Mouse (Mus musculus): ENCODE results near the gene Dennd5b. TPM values are rescaled to one million over a fixed set of nuclear protein-coding genes. Genes with fewer than 3 reads are reported as not detected.
A peak's percentile ranks its signal among the peaks of the same experiment; 100 is the strongest.
"Not testable (repeated sequence)": the region's sequence is repeated elsewhere in the genome, so short reads cannot be mapped to it uniquely, and the experiment has no call there.

Gene Dennd5b
- polyA plus RNA-seq, 1 experiment from 2014 or later = 16.3 TPM

DNA sequence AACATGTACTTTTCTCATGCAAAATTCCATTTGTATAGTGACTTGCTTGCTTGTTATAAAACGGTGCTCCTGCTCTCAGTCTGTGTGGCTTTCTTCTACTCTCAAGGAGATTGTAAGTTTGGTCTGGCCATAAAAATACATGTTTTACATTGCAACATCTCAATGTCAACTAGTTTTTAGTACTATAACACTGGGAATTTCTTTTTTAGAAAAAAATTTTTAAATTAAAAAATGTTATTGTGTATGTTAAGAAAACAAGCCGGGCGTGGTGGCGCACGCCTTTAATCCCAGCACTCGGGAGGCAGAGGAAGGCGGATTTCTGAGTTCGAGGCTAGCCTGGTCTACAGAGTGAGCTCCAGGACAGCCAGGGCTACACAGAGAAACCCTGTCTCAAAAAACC, 28.4 kb upstream of the Dennd5b start, which contains the start of gene Gm10203:
Gm10203 (plus strand) TSS at position 301 of the 400 bp plus-strand sequence.
- not testable (repeated sequence) for H3K9ac ChIP-seq; H3K4me2 ChIP-seq; H3K9me3 ChIP-seq; H3K27ac ChIP-seq; H3K36me3 ChIP-seq; H3K4me3 ChIP-seq; H3K4me1 ChIP-seq (replicated peaks); H3K27me3 ChIP-seq; ATAC-seq (ENCODE audit: low FRiP score)
- 79% methylated on average over 8 of the region's 8 CpGs for WGBS

DNA sequence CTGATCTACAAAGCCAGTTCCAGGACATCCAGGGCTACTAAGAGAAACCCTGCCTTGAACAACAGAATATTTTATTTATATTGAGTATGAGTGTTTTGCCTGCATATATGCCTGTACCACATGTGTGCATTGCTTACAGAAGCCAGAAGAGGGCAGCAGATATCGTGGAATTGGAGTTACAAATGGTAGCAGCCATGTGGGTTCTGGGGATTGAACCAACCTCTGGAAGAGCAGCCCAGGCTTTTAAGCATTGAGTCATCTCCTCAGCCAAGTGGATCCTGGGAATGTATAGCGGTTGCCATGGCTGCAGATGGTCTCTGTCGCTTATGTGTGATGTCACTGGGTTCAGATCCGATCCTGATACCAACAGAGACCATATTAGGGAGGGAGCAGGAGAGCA, 25.2 kb upstream of the Dennd5b start:
- no peaks in the 10 kb centered on the region for H3K36me3 ChIP-seq
- H3K4me2 ChIP-seq = no peak overlapping the region
- no peaks in the 10 kb centered on the region for H3K9me3 ChIP-seq
- H3K27ac ChIP-seq = no peak overlapping the region
- no peak overlapping the region for H3K9ac ChIP-seq
- peaks cover 5% of the 10 kb centered on the region; the same call in 1 of the 2 replicates for H3K4me1 ChIP-seq (replicated peaks)
- no peaks in the 10 kb centered on the region for H3K27me3 ChIP-seq
- no peak for ATAC-seq (ENCODE audit: low FRiP score)
- WGBS = 68% methylated on average over 4 of the region's 4 CpGs
- H3K4me3 ChIP-seq = no peak overlapping the region

GRCm38 (mm10) chr6:149123042-149123441, 21.6 kb upstream of the Dennd5b start:
- 70% methylated on average over 3 of the region's 3 CpGs for WGBS
- no peaks in the 10 kb centered on the region for H3K27me3 ChIP-seq
- no peaks in the 10 kb centered on the region for H3K36me3 ChIP-seq
- no peaks in the 10 kb centered on the region for H3K4me1 ChIP-seq (replicated peaks)
- no peak overlapping the region for H3K27ac ChIP-seq
- H3K9me3 ChIP-seq = no peaks in the 10 kb centered on the region
- ATAC-seq (ENCODE audit: low FRiP score) = no peak
- H3K4me3 ChIP-seq = no peak overlapping the region
- no peak overlapping the region for H3K9ac ChIP-seq
- no peak overlapping the region for H3K4me2 ChIP-seq

- no peak overlapping the region for H3K9ac ChIP-seq
- 38% methylated on average over 2 of the region's 2 CpGs for WGBS
- H3K4me3 ChIP-seq = no peak overlapping the region
- peak; percentile 57 for ATAC-seq (ENCODE audit: low FRiP score)
- H3K9me3 ChIP-seq = no peaks in the 10 kb centered on the region
- H3K4me1 ChIP-seq (replicated peaks) = no peaks in the 10 kb centered on the region
- H3K4me2 ChIP-seq = no peak overlapping the region
- no peaks in the 10 kb centered on the region for H3K27me3 ChIP-seq
- no peaks in the 10 kb centered on the region for H3K36me3 ChIP-seq
- no peak overlapping the region for H3K27ac ChIP-seq
Observed at GRCm38 (mm10) chr6:149119853-149120252, 18.4 kb upstream of the Dennd5b start.

GRCm38 (mm10) chr6:149118935-149119334, 17.5 kb upstream of the Dennd5b start:
- no peak overlapping the region for H3K9ac ChIP-seq
- no peaks in the 10 kb centered on the region for H3K36me3 ChIP-seq
- no peak overlapping the region for H3K27ac ChIP-seq
- H3K27me3 ChIP-seq = no peaks in the 10 kb centered on the region
- H3K4me2 ChIP-seq = no peak overlapping the region
- no peaks in the 10 kb centered on the region for H3K9me3 ChIP-seq
- H3K4me1 ChIP-seq (replicated peaks) = no peaks in the 10 kb centered on the region
- no peak for ATAC-seq (ENCODE audit: low FRiP score)
- no peak overlapping the region for H3K4me3 ChIP-seq
- WGBS = 68% methylated on average over 2 of the region's 2 CpGs

DNA sequence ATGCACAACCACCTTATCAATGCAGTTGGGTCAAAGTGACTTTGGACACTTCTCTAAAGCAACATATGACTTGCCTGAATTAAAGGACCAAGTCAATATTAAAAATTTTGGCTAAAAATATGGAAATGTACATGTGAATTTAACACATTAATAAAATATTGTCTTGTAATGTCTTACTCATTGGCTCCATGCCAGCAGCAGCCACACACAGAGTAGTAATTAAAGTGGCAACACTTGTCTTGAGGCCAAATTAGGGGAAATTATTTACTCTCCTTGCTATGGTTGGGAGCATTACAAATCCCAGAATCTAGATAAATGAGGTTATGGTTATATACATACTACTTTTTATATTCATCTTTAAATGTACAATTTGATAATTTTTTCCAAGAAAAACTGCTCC, 15.5 kb upstream of the Dennd5b start:
- no peaks in the 10 kb centered on the region for H3K36me3 ChIP-seq
- no peak overlapping the region for H3K9ac ChIP-seq
- no peaks in the 10 kb centered on the region for H3K9me3 ChIP-seq
- no peaks in the 10 kb centered on the region for H3K27me3 ChIP-seq
- no peaks in the 10 kb centered on the region for H3K4me1 ChIP-seq (replicated peaks)
- ATAC-seq (ENCODE audit: low FRiP score) = no peak
- no peak overlapping the region for H3K27ac ChIP-seq
- H3K4me3 ChIP-seq = no peak overlapping the region
- no peak overlapping the region for H3K4me2 ChIP-seq

- no peaks in the 10 kb centered on the region for H3K4me1 ChIP-seq (replicated peaks)
- H3K9me3 ChIP-seq = no peaks in the 10 kb centered on the region
- WGBS = 82% methylated on average over 2 of the region's 2 CpGs
- H3K9ac ChIP-seq = no peak overlapping the region
- H3K4me2 ChIP-seq = no peak overlapping the region
- H3K4me3 ChIP-seq = no peak overlapping the region
- ATAC-seq (ENCODE audit: low FRiP score) = no peak
- no peaks in the 10 kb centered on the region for H3K36me3 ChIP-seq
- no peaks in the 10 kb centered on the region for H3K27me3 ChIP-seq
- no peak overlapping the region for H3K27ac ChIP-seq
Observed at GRCm38 (mm10) chr6:149108909-149109308, 7.4 kb upstream of the Dennd5b start.

GRCm38 (mm10) chr6:149107615-149108014, 6.1 kb upstream of the Dennd5b start:
- Histone ChIP-seq H3K36me3 (no peaks in the 10 kb centered on the region), H3K27me3 (no peaks in the 10 kb centered on the region)
- WGBS = 81% methylated on average over 3 of the region's 3 CpGs

DNA sequence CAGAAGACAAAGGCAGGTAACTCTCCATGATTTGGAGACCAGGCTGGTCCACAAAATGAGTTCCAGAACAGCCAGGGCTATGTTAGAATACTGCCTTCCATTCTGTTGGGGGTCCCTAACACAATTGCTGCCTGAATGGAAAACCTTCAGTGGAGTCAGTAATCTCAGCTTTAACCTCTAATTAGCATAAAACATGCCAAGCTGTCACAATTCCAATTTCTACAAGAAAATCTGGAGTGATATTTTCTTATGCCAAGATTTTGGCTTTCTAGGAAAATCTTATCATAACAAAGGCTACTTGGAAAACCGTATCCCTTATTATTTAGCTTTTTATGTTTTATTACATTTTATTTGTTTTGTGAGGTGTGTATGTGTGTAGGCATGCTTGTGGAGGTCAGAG, 2.0 kb upstream of the Dennd5b start:
- no peaks in the 10 kb centered on the region for H3K9me3 ChIP-seq
- no peak overlapping the region for H3K4me3 ChIP-seq
- H3K9ac ChIP-seq = no peak overlapping the region
- H3K27me3 ChIP-seq = no peaks in the 10 kb centered on the region
- peaks cover 12% of the 10 kb centered on the region for H3K4me1 ChIP-seq (replicated peaks)
- no peak overlapping the region for H3K27ac ChIP-seq
- H3K36me3 ChIP-seq = no peaks in the 10 kb centered on the region
- WGBS = 90% methylated on average over 1 of the region's 1 CpGs
- ATAC-seq (ENCODE audit: low FRiP score) = no peak
- H3K4me2 ChIP-seq = no peak overlapping the region

More at GRCm38 (mm10) chr6:149107615-149108014, 6.1 kb upstream of the Dennd5b start:
- H3K27ac ChIP-seq = no peak overlapping the region
- no peaks in the 10 kb centered on the region for H3K4me1 ChIP-seq (replicated peaks)
- no peaks in the 10 kb centered on the region for H3K9me3 ChIP-seq
- no peak overlapping the region for H3K9ac ChIP-seq
- no peak for ATAC-seq (ENCODE audit: low FRiP score)
- no peak overlapping the region for H3K4me3 ChIP-seq
- H3K4me2 ChIP-seq = no peak overlapping the region

DNA sequence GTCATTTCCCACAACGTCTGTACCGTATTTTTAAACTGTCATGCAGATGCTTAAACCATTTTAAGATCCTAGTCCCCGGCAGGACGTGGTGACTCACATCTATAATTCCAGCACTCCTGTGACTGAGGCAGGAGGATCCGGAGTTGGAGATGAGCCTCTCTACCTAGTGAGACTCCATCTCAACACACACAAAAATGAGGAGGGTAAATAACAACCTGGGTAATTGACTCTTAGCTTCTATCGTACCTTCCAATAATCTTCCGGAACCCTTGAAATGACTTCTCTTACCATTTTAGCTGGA, 413 bp upstream of the Dennd5b start:
- WGBS = 9% methylated on average over 7 of the region's 7 CpGs
- H3K9ac ChIP-seq = peak overlapping the region; percentile 96
- ATAC-seq (ENCODE audit: low FRiP score) = peak; percentile 55
- H3K27me3 ChIP-seq = no peaks in the 10 kb centered on the region
- no peaks in the 10 kb centered on the region for H3K9me3 ChIP-seq
- H3K27ac ChIP-seq = peak overlapping the region; percentile 99
- no peaks in the 10 kb centered on the region for H3K36me3 ChIP-seq
- H3K4me2 ChIP-seq = peak overlapping the region; percentile 64
- H3K4me3 ChIP-seq = peak overlapping the region; percentile 87
- peaks cover 12% of the 10 kb centered on the region for H3K4me1 ChIP-seq (replicated peaks)

DNA sequence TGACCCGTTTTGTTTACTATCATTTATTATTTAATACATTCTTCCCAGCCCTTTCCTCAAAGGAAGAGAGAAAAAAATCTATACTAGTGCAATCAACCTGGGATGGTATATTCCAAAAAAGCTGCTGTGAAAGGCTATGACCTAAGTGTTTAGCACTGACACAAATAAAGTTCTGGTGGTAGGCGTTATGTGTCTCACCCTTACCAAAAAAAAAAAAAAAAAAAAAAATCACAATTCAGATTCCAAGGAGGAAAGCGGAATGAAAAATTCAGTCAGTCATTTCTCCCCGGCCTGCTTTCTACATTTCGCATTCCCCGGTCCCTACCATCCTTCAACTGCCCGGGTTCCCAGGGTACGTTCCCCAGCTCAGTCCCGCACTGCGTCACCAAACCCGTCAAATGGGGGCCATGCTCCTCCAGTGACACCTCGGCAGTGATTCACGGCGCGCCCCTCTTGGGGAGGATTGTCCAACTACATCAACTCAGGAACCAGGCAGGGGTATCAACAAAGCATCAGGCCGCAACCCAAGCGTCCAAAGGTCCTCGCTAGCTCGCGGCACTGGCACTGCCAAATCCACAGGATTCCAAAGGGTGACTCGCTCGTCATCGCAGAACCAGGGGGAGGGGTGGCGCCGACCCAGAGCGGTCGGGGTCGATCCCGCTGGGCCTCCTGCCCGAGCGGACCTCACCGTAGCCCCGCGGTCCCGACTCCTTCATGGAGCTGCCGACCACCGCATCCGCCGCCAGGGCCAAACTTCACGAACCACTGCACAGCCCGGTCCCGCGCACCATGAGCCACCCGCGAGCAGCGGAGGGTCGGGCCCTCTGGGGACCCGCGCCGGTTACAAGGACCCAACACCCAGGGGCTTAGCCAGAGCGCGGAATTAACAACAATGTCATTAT, 1.1 kb downstream of the Dennd5b start:
- H3K4me2 ChIP-seq = peak overlapping the region; percentile 64
- peaks cover 13% of the 10 kb centered on the region for H3K4me1 ChIP-seq (replicated peaks)
- ATAC-seq (ENCODE audit: low FRiP score) = peak; percentile 60
- WGBS = under 1% methylated on average over 52 of the region's 52 CpGs
- no peaks in the 10 kb centered on the region for H3K9me3 ChIP-seq
- peak overlapping the region; percentile 96 for H3K9ac ChIP-seq
- no peaks in the 10 kb centered on the region for H3K36me3 ChIP-seq
- H3K27me3 ChIP-seq = no peaks in the 10 kb centered on the region
- peak overlapping the region; percentile 87 for H3K4me3 ChIP-seq
- H3K27ac ChIP-seq = peak overlapping the region; percentile 99

DNA sequence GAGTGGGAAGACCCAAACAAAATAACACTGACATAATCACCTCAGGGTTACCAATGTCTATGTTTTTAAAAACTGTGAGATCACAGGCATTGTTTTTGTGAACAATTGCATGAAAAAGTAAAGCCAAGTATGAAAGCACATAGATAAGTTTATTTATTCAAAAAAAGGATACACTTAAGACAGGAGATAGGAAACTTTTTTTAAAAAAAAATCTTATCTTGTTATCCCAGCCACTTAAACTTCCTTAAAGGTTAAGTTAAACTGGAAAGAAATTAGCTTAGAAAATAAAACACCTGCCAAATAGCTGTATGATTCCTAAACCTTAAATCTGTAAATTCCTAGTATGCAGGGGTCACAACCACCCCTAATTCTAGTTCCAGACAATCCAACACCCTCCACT, 2.5 kb downstream of the Dennd5b start:
- Histone ChIP-seq H3K4me1 (replicated peaks) (peaks cover 14% of the 10 kb centered on the region), H3K27ac (no peak overlapping the region), H3K9ac (no peak overlapping the region), H3K27me3 (no peaks in the 10 kb centered on the region), H3K9me3 (no peaks in the 10 kb centered on the region), H3K4me3 (no peak overlapping the region), H3K4me2 (peak overlapping the region; percentile 64), H3K36me3 (no peaks in the 10 kb centered on the region)
- ATAC-seq (ENCODE audit: low FRiP score) = no peak

DNA sequence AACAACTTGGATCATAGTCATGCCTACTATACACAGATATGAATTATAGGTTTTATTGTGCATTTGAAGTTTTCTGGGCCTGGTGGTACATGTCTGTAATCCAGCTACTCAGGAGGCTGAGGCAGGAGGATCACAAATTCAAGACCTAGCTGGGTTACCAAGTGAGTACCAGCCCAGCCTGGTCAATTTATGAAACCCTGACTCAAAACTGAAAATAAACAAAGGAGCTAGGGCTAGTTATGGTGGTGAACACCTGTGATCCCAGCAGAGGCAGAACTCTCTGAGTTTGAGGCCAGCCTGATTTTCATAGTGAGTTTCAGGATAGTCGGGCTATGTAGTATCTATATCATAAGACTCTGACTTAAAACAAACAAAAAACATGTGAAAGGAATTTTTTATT, 4.2 kb downstream of the Dennd5b start:
- Histone ChIP-seq H3K9me3 (no peaks in the 10 kb centered on the region), H3K27ac (no peak overlapping the region), H3K4me1 (replicated peaks) (peaks cover 14% of the 10 kb centered on the region), H3K36me3 (no peaks in the 10 kb centered on the region), H3K9ac (no peak overlapping the region), H3K4me2 (no peak overlapping the region), H3K4me3 (no peak overlapping the region), H3K27me3 (no peaks in the 10 kb centered on the region)
- no peak for ATAC-seq (ENCODE audit: low FRiP score)
- 91% methylated on average over 1 of the region's 1 CpGs for WGBS
